27 mouse cellular contexts compared by ENCODE assay signal in the genomic region with DNA sequence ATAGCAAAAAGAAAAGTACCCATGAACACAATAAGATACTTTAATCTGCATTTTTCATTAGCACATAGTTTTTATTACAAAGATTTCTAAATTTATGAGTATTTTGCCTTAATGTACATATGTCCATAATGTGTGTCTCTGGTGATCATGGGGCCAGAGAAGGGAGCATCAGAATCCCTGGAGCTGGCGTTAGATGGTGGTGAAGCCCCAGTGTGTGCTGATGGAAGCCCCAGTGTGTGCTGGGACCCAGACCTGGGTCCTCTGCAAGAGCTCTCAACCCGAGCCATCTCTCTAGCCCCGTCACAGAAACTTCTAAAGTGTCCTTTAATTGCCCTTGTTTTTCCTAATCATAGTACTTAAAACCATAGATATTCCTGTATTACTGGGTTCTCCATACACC. TPM values are rescaled to one million over a fixed set of nuclear protein-coding genes. Genes with fewer than 3 reads are reported as not detected.
"Had no signal": no experiment of that assay in that cellular context is flagged by ENCODE, and none has a peak within 500 bp of the region (broad histone marks: within the 10 kb centered on the region; RNA-seq: fewer than 3 reads in every experiment).

No protein-coding gene starts in this region.

- H3K27ac ChIP-seq: embryonic facial prominence, embryonic 10.5 days; embryonic facial prominence, embryonic 12.5 days; embryonic facial prominence, embryonic 13.5 days; embryonic facial prominence, embryonic 15.5 days; forebrain, embryonic 10.5 days; forebrain, embryonic 12.5 days; forebrain, embryonic 13.5 days; forebrain, embryonic 15.5 days; gastrocnemius, adult 2 months; heart, adult 2 months had no signal

- H3K4me1 ChIP-seq: embryonic facial prominence, embryonic 10.5 days; embryonic facial prominence, embryonic 12.5 days; embryonic facial prominence, embryonic 13.5 days had no signal

- H3K9ac ChIP-seq: embryonic facial prominence, embryonic 12.5 days; embryonic facial prominence, embryonic 13.5 days; embryonic facial prominence, embryonic 15.5 days; forebrain, embryonic 12.5 days; forebrain, embryonic 13.5 days; forebrain, embryonic 15.5 days; forebrain, postnatal 0 days had no signal

- H3K9me3 ChIP-seq: embryonic facial prominence, embryonic 10.5 days; embryonic facial prominence, embryonic 12.5 days; embryonic facial prominence, embryonic 13.5 days; embryonic facial prominence, embryonic 15.5 days; forebrain, embryonic 10.5 days; forebrain, embryonic 12.5 days; forebrain, embryonic 13.5 days; forebrain, embryonic 15.5 days had no signal

- H3K27me3 ChIP-seq: embryonic facial prominence, embryonic 12.5 days; embryonic facial prominence, embryonic 13.5 days; embryonic facial prominence, embryonic 15.5 days; forebrain, embryonic 12.5 days; forebrain, embryonic 13.5 days; forebrain, embryonic 15.5 days had no signal

- DNase-seq: cerebellum, adult 8-10 months; cerebellum, adult 9-10 months; cerebellum, adult 9-11 months; cerebellum, postnatal 10 days; cerebellum, postnatal 14 days; cerebellum, postnatal 25 days; cerebellum, postnatal 36 days; embryo, embryonic 11 days; forebrain, postnatal 0 days; gastrocnemius, adult 2 months; gastrocnemius, postnatal 10 days; gastrocnemius, postnatal 14 days; gastrocnemius, postnatal 25 days; gastrocnemius, postnatal 36 days; heart, adult 18-20 months; heart, adult 2 months had no signal

- H3K4me3 ChIP-seq: embryonic facial prominence, embryonic 10.5 days; embryonic facial prominence, embryonic 12.5 days; embryonic facial prominence, embryonic 13.5 days; embryonic facial prominence, embryonic 15.5 days; erythroblast, embryonic 14.5 days; forebrain, embryonic 10.5 days; forebrain, embryonic 12.5 days; forebrain, embryonic 13.5 days; forebrain, embryonic 15.5 days; gastrocnemius, adult 2 months; heart, adult 2 months had no signal

RNA-seq across cellular contexts. Expression of gene Agbl2, which starts 43.2 kb away (rescaled TPM):
- total RNA-seq: common myeloid progenitor, adult 5-6 weeks; granulocyte monocyte progenitor cell, adult 5-6 weeks had no signal
- polyA plus RNA-seq: erythroblast, embryonic 14.5 days had no signal
